Mouse (Mus musculus): ENCODE data around the gene Psap.

Psap gene

DNA sequence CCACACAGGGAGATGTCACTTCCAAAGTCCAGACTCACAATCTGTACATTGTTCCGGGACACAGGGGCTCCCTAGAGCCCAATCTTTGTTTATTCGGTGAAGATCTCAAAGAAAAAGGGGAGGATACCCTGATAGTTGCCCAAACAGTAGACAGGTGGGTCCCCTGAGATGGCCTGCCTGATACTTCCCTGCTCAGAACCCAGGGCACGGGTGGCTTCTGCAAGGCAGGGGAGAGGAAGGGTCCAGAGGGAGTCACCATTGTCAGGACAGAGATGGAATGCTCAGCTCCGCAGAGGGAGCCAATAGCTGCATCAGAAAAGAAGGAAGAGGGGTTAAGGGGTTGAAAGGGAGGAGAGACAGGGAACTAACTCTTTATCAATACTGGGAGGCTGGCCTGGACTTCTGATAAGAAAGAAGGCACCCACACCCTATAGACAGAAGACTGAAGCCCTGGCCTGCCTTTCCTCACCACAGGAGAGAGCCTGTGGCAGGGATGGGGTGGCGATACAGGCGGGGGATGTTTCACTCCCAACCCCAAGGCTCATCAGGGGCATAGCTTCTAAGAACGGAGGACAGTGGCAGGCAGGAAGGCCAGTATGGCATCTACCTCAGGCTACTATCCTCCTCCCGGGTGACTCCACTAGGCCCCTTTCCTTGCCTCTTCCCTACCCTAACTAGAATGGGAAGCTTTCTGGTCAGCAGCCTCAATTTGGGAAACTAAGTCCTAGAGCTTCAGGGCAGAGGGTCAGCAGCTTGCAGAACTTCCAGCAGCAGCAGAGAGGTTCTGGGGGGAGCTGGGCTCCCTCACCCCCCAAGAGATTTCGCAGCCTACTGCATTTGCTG is 70.6 kb downstream of the Psap start:
- DNase-seq (ENCODE audit: low read depth in 2 of 2, low spot score in 2 of 2): no peak

DNA sequence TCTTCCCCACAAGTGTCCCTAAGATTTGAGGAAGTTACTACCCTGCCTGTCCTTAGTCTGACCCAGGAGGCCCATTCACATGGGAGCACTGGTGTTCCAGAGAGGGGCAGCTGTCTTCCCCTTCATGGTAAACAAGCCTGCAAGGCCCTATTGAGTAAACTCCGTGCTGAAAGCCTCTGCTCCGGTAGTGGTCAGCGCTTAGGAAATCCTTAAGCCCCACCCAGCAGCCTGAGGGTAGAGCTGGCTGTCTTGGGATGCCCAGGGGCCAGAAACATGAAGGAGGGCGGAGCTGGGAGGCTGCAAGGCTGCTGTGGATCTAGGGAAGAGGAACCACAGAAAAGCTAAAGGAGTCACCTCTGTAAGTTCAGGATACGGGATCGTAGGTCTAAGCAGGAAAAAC is 71.6 kb downstream of the Psap start:
- DNase-seq (ENCODE audit: low read depth in 2 of 2, low spot score in 2 of 2): no peak

- DNase-seq (ENCODE audit: low read depth in 2 of 2, low spot score in 2 of 2): no peak
Observed at GRCm38 (mm10) chr10:60349644-60350043, 72.2 kb downstream of the Psap start.

GRCm38 (mm10) chr10:60350077-60350804 is 72.8 kb downstream of the Psap start:
- no peak for DNase-seq (ENCODE audit: low read depth in 2 of 2, low spot score in 2 of 2)

- DNase-seq (ENCODE audit: low read depth in 2 of 2, low spot score in 2 of 2): peak; percentile 80 to 89
Observed at GRCm38 (mm10) chr10:60350805-60351167, 73.4 kb downstream of the Psap start.

- no peak for DNase-seq (ENCODE audit: low read depth in 2 of 2, low spot score in 2 of 2)
Observed at GRCm38 (mm10) chr10:60351248-60351647, 73.8 kb downstream of the Psap start.

- DNase-seq (ENCODE audit: low read depth in 2 of 2, low spot score in 2 of 2): peak; percentile 83 to 84
Observed at GRCm38 (mm10) chr10:60351761-60352455, 74.5 kb downstream of the Psap start.

All from CD8-positive naive resting alpha-beta T cell, adult 2 months (primary cell).